ENCODE assay signal across 8 mouse cellular contexts in genomic region chr13:23756790-23757189, GRCm38 (mm10). TPM values are rescaled to one million over a fixed set of nuclear protein-coding genes. Genes with fewer than 3 reads are reported as not detected.
A peak's percentile ranks its signal among the peaks of the same experiment; 100 is the strongest.
DNase-seq lines count a peak whose midpoint lies in the region; ATAC-seq lines count a peak whose summit lies in the region.

Gene Hist1h4b, plus strand, starts transcription at chr13:23757013.

- H3K4me3 ChIP-seq in hindbrain, embryonic 15.5 days: peak within 1 kb of the TSS; percentile 42

- no peaks in the 10 kb centered on the region for H3K36me3 ChIP-seq in hindbrain, embryonic 15.5 days

- H3K9me3 ChIP-seq in hindbrain, embryonic 15.5 days: no peaks in the 10 kb centered on the region

- WGBS in hindbrain, embryonic 15.5 days: under 1% methylated on average over 20 of the region's 22 CpGs

- peaks cover 24% of the 10 kb centered on the region for H3K4me1 ChIP-seq in hindbrain, embryonic 15.5 days (replicated peaks)

- peak; percentile 62 for ATAC-seq in activated CD4-positive, CD25-positive, alpha-beta regulatory T cell, adult 4 months
- peak; percentile 78 for ATAC-seq in hindbrain, embryonic 15.5 days (ENCODE audit: low FRiP score, low read depth)

- no peaks in the 10 kb centered on the region for H3K27me3 ChIP-seq in hindbrain, embryonic 15.5 days

- peak within 1 kb of the TSS; percentile 90 for H3K27ac ChIP-seq in hindbrain, embryonic 15.5 days (replicated peaks)

- H3K4me2 ChIP-seq in hindbrain, embryonic 15.5 days: peak within 1 kb of the TSS; percentile 73

- peak; percentile 76 to 86 for DNase-seq in cerebellum, postnatal 25 days
- peak; percentile 75 to 83 for DNase-seq in frontal cortex, postnatal 25 days (ENCODE audit: low spot score in 2 of 2)
- DNase-seq in layer of hippocampus, postnatal 36 days: peak; percentile 82
- DNase-seq in lung, postnatal 25 days (ENCODE audit: low spot score): peak; percentile 94
- DNase-seq in retina, postnatal 1 day: peak; percentile 95
- peak; percentile 79 for DNase-seq in urinary bladder, postnatal 25 days (ENCODE audit: low spot score)

- peak within 1 kb of the TSS; percentile 28 for H3K9ac ChIP-seq in hindbrain, embryonic 15.5 days

RNA-seq across cellular contexts. Expression of gene Hist1h4b, which starts in this region (rescaled TPM):
- 1 to 10 TPM in 1 of 2 experiments, not detected in 1; 2.8 TPM for polyA plus RNA-seq in activated CD4-positive, CD25-positive, alpha-beta regulatory T cell, adult 4 months (2017; shearing (Covaris generic))
- 1.1 and 1.9 TPM in 2 replicates for polyA plus RNA-seq in hindbrain, embryonic 15.5 days (2015; fragmentation: Nextera tagmentation; extraction: Ambion mirVana)
- total RNA-seq in layer of hippocampus, postnatal 36 days (2021): 10 to 100 TPM; 83.9 to 89.6 TPM

Comparison
In these comparisons a context has a peak if more than half of its experiments do, and no peak if none do; other contexts are left out.
1. Peak in every context shown above with its lines: DNase-seq, ATAC-seq, H3K4me3 ChIP-seq and H3K27ac ChIP-seq.